Mouse (Mus musculus) heart, adult 2 months (tissue): ENCODE measurements around the gene Lpcat4. TPM values are rescaled to one million over a fixed set of nuclear protein-coding genes. Genes with fewer than 3 reads are reported as not detected.

Source experiments
- DNase-seq, 2 experiments: peaks; one replicate each; pipeline ENCODE4 v3.0.0; 2021
- H3K27ac ChIP-seq: fragments of 200-600 bp; 2 replicates; pipeline ENCODE4 v1.8.1; 2022
- H3K27me3 ChIP-seq: fragments of 200-500 bp; 2 replicates; pipeline ENCODE4 v1.6.1; 2012; ENCODE audit warnings: mild to moderate bottlenecking, low read length, inconsistent platforms, mixed read lengths; ENCODE audit not compliant: control insufficient read depth, insufficient read depth
- H3K36me3 ChIP-seq: fragments of 200-500 bp; 2 replicates; pipeline ENCODE4 v1.6.1; 2012; ENCODE audit warnings: low read length, inconsistent platforms; ENCODE audit not compliant: control insufficient read depth, insufficient read depth
- H3K4me1 ChIP-seq: fragments of 200-500 bp; 2 replicates; pipeline ENCODE4 v1.6.1; 2011; ENCODE audit warnings: low read length; ENCODE audit not compliant: control insufficient read depth, insufficient read depth
- H3K4me3 ChIP-seq: fragments of 200-600 bp; 2 replicates; pipeline ENCODE4 v1.8.1; 2022
- H3K79me2 ChIP-seq: fragments of 200-500 bp; replicated peaks from 2 replicates; pipeline ENCODE4 v1.6.1; 2012; ENCODE audit warnings: mild to moderate bottlenecking, inconsistent platforms, low read length, moderate library complexity, mixed read lengths; ENCODE audit not compliant: control insufficient read depth, insufficient read depth
- H3K9ac ChIP-seq: fragments of 200-500 bp; 2 replicates; pipeline ENCODE4 v1.6.1; 2012; ENCODE audit warnings: low read depth, mild to moderate bottlenecking, control low read depth, inconsistent platforms, low read length, mixed read lengths
- CTCF ChIP-seq: fragments of 200-600 bp; IDR thresholded peaks from 2 replicates; pipeline ENCODE4 v1.8.1; 2022; ENCODE audit warnings: antibody characterized with exemption, mild to moderate bottlenecking, moderate library complexity
- EP300 ChIP-seq: fragments of 200-500 bp; IDR thresholded peaks from 2 replicates; pipeline ENCODE4 v1.6.1; 2011; ENCODE audit warnings: low read depth, low read length, control low read depth; ENCODE audit not compliant: insufficient read depth
- POLR2A ChIP-seq: fragments of 200-500 bp; IDR thresholded peaks from 2 replicates; pipeline ENCODE4 v1.6.1; 2011; ENCODE audit warnings: mild to moderate bottlenecking, low read depth, low read length, control low read depth; ENCODE audit not compliant: insufficient read depth
- WGBS: fragments of 180-500 bp; shearing (Covaris S2); methylation state at CpG from one replicate; pipeline ENCODE4 v1.1.7; 2018; 5-methylcytosine and 5-hydroxymethylcytosine counted together
- intact Hi-C: fragments of 180-260 bp; cut with DNase I; formaldehyde crosslinking; loops from one replicate; pipeline ENCODE4 v1.15.1; 2025
- polyA plus RNA-seq: library from polyadenylated mRNA; depleted of rRNA; stranded (reverse); fragments of >200 nt; gene quantifications from 2 replicates; pipeline ENCODE4 v1.2.3, GENCODE M21; 2012
- total RNA-seq, 2 experiments: library from RNA; stranded (reverse); gene quantifications; 2 replicates each; pipeline ENCODE4 v1.2.3; 2021

The Lpcat4 gene
- total and polyA plus RNA-seq, 3 experiments, result 2.3 to 11.4 (median 2.3) TPM

GRCm38 (mm10) chr2:112264364-112264763 lies 25.1 kb downstream of the Lpcat4 start:
- H3K9ac ChIP-seq, result no peak overlapping the region
- no peak overlapping the region for H3K4me3 ChIP-seq
- peaks cover 3% of the 10 kb centered on the region for H3K4me1 ChIP-seq
- no peaks in the 10 kb centered on the region for H3K27me3 ChIP-seq
- no peak overlapping the region for H3K27ac ChIP-seq
- 67% methylated on average over 4 of the region's 4 CpGs for WGBS
- TF ChIP-seq POLR2A (no peak), CTCF (no peak), EP300 (no peak)
- no peak for DNase-seq
- H3K79me2 ChIP-seq, result no peaks in the 10 kb centered on the region
- intact Hi-C loops, result loop anchor here (2.0 to 10.0 kb wide), 2 partner anchors 74 to 220 kb away; partner anchors contain the start of gene Chrm5
- peaks cover 2% of the 10 kb centered on the region; the same call in 1 of the 2 replicates for H3K36me3 ChIP-seq

- 1% methylated on average over 77 of the region's 85 CpGs for WGBS
- peak; percentile 94 to 96 for DNase-seq
Measured at GRCm38 (mm10) chr2:112265448-112266241, 26.4 kb downstream of the Lpcat4 start, which contains the start of gene Slc12a6. Gene Slc12a6 (plus strand): TSS chr2:112265825.

GRCm38 (mm10) chr2:112266242-112266592 lies 26.9 kb downstream of the Lpcat4 start, which contains the start of gene Gm21985:
Gene Gm21985 (plus strand): TSS chr2:112266314.
- Histone ChIP-seq H3K9ac (peak within 1 kb of the TSS; percentile 85), H3K27me3 (no peaks in the 10 kb centered on the region), H3K27ac (peak within 1 kb of the TSS; percentile 99), H3K4me3 (peak within 1 kb of the TSS; percentile 67), H3K79me2 (no peaks in the 10 kb centered on the region), H3K36me3 (peaks cover 7% of the 10 kb centered on the region), H3K4me1 (peaks cover 6% of the 10 kb centered on the region)
- peak; percentile 76 to 78 for DNase-seq
- intact Hi-C loops, result loop anchor here (2.0 to 10.0 kb wide), 4 partner anchors 17 to 219 kb away; partner anchors contain the start of genes Chrm5 and Emc7
- 1% methylated on average over 11 of the region's 11 CpGs for WGBS
- 0 out of 2 replicates have a peak, but pooled peaks have one; percentile 30 for TF ChIP-seq POLR2A
- no peak for TF ChIP-seq CTCF
- TF ChIP-seq EP300, result no peak

More at GRCm38 (mm10) chr2:112265448-112266241, 26.4 kb downstream of the Lpcat4 start, which contains the start of gene Slc12a6:
- Histone ChIP-seq H3K4me1 (peaks cover 6% of the 10 kb centered on the region), H3K9ac (peak within 1 kb of the TSS; percentile 85), H3K36me3 (peaks cover 6% of the 10 kb centered on the region), H3K4me3 (peak within 1 kb of the TSS; percentile 67), H3K27ac (peak within 1 kb of the TSS; percentile 99), H3K79me2 (no peaks in the 10 kb centered on the region), H3K27me3 (no peaks in the 10 kb centered on the region)
- TF ChIP-seq POLR2A, result no peak; the same call in 1 of the 2 replicates
- TF ChIP-seq EP300, result 0 out of 2 replicates have a peak, but pooled peaks have one; percentile 7
- TF ChIP-seq CTCF, result peak; percentile 54
- intact Hi-C loops, result loop anchor here (2.0 to 10.0 kb wide), 5 partner anchors 17 to 219 kb away; partner anchors contain the start of genes Chrm5 and Emc7

- no peaks in the 10 kb centered on the region; the same call in 1 of the 2 replicates for H3K79me2 ChIP-seq
- no peaks in the 10 kb centered on the region for H3K27me3 ChIP-seq
- intact Hi-C loops, result loop anchor here (2.0 to 10.0 kb wide), 4 partner anchors 16 to 218 kb away; partner anchors contain the start of genes Chrm5 and Emc7
- H3K27ac ChIP-seq, result peak overlapping the region; percentile 99
- peaks cover 8% of the 10 kb centered on the region for H3K4me1 ChIP-seq
- H3K9ac ChIP-seq, result peak overlapping the region; percentile 75
- H3K36me3 ChIP-seq, result peaks cover 13% of the 10 kb centered on the region
- TF ChIP-seq EP300 (no peak), POLR2A (no peak), CTCF (no peak)
- WGBS, result 1% methylated on average over 10 of the region's 10 CpGs
- DNase-seq, result peak; percentile 54
- peak overlapping the region; percentile 67 for H3K4me3 ChIP-seq
Measured at GRCm38 (mm10) chr2:112266780-112267179, 27.5 kb downstream of the Lpcat4 start.

- H3K27ac ChIP-seq, result peak overlapping the region; percentile 99
- H3K27me3 ChIP-seq, result no peaks in the 10 kb centered on the region
- H3K36me3 ChIP-seq, result peaks cover 16% of the 10 kb centered on the region
- no peaks in the 10 kb centered on the region; the same call in 1 of the 2 replicates for H3K79me2 ChIP-seq
- H3K4me1 ChIP-seq, result peaks cover 8% of the 10 kb centered on the region
- 12% methylated on average over 8 of the region's 8 CpGs for WGBS
- TF ChIP-seq EP300 (no peak), CTCF (no peak), POLR2A (no peak)
- H3K4me3 ChIP-seq, result peak overlapping the region; percentile 67
- intact Hi-C loops, result loop anchor here (2.0 to 10.0 kb wide), 4 partner anchors 15 to 217 kb away; partner anchors contain the start of genes Chrm5 and Emc7
- H3K9ac ChIP-seq, result no peak overlapping the region
- DNase-seq, result no peak
Measured at GRCm38 (mm10) chr2:112267547-112268269, 28.4 kb downstream of the Lpcat4 start.
